ENCODE assay signal across 8 mouse cellular contexts in genomic region chr5:66150106-66150705, GRCm38 (mm10). TPM values are rescaled to one million over a fixed set of nuclear protein-coding genes. Genes with fewer than 3 reads are reported as not detected.
A peak's percentile ranks its signal among the peaks of the same experiment; 100 is the strongest.
DNase-seq lines count a peak whose midpoint lies in the region; ATAC-seq and TF ChIP-seq lines count a peak whose summit lies in the region.

No protein-coding gene starts in this region.

- peak overlapping the region; percentile 77 for H3K4me3 ChIP-seq in spleen, adult 2 months (ENCODE audit: extremely low read depth, insufficient read depth, insufficient read length)
- H3K4me3 ChIP-seq in limb, embryonic 14.5 days (replicated peaks; ENCODE audit: low read length), result peak overlapping the region; percentile 51
- H3K4me3 ChIP-seq in stomach, postnatal 0 days (ENCODE audit: low read depth, low read length), result peak overlapping the region; percentile 61

- H3K4me1 ChIP-seq in spleen, adult 2 months (ENCODE audit: control insufficient read depth, insufficient read depth, insufficient read length), result peaks cover 13% of the 10 kb centered on the region
- peaks cover 4% of the 10 kb centered on the region for H3K4me1 ChIP-seq in limb, embryonic 14.5 days (ENCODE audit: control insufficient read depth, insufficient read depth, low read length)
- no peaks in the 10 kb centered on the region for H3K4me1 ChIP-seq in stomach, postnatal 0 days (replicated peaks; ENCODE audit: control insufficient read depth, insufficient read depth)

- TF ChIP-seq CTCF in spleen, adult 2 months (IDR thresholded peaks at IDR 0.05; ENCODE audit: extremely low read depth, insufficient read depth, insufficient read length, insufficient replicate concordance), result no peak
- no peak for TF ChIP-seq CTCF in stomach, postnatal 0 days (IDR thresholded peaks at IDR 0.05; ENCODE audit: low read depth)

- peaks cover 7% of the 10 kb centered on the region for H3K27me3 ChIP-seq in spleen, adult 2 months (ENCODE audit: control insufficient read depth, insufficient read depth, low read length)
- peaks cover 15% of the 10 kb centered on the region for H3K27me3 ChIP-seq in limb, embryonic 14.5 days (ENCODE audit: control insufficient read depth, insufficient read depth, low read length)
- no peaks in the 10 kb centered on the region for H3K27me3 ChIP-seq in stomach, postnatal 0 days (ENCODE audit: control insufficient read depth, insufficient read depth, low read length)

- 2% methylated on average over 18 of the region's 18 CpGs for WGBS in spleen, adult 2 months
- WGBS in limb, embryonic 14.5 days, result 2% methylated on average over 18 of the region's 18 CpGs
- under 1% methylated on average over 18 of the region's 18 CpGs for WGBS in stomach, postnatal 0 days

- no peak for DNase-seq in frontal cortex, postnatal 10 days (ENCODE audit: low spot score in 2 of 2)
- no peak for DNase-seq in spleen, adult 2 months (ENCODE audit: low read depth in 1 of 2, low spot score in 2 of 2)
- no peak for DNase-seq in spleen, postnatal 4 days (ENCODE audit: low spot score in 2 of 2)
- DNase-seq in limb, embryonic 14.5 days (ENCODE audit: low spot score), result no peak
- DNase-seq in stomach, postnatal 0 days (ENCODE audit: low spot score), result no peak
- no peak for DNase-seq in spleen, postnatal 14 days (ENCODE audit: low spot score in 2 of 2)
- DNase-seq in urinary bladder, postnatal 36 days (ENCODE audit: low spot score in 2 of 2), result no peak

- peak overlapping the region; percentile 90 for H3K4me2 ChIP-seq in limb, embryonic 14.5 days (replicated peaks; ENCODE audit: low read depth, low read length, severe bottlenecking)
- H3K4me2 ChIP-seq in stomach, postnatal 0 days (replicated peaks; ENCODE audit: low read depth), result peak overlapping the region; percentile 70

- peak; percentile 20; the same call in 1 of the 2 replicates for ATAC-seq in frontal cortex, adult (ENCODE audit: low TSS enrichment)
- ATAC-seq in limb, embryonic 14.5 days (ENCODE audit: low FRiP score, low read depth), result no peak
- ATAC-seq in stomach, postnatal 0 days (ENCODE audit: low FRiP score, low TSS enrichment), result no peak

- no peak for TF ChIP-seq EP300 in stomach, postnatal 0 days (optimal IDR thresholded peaks at IDR 0.05)

- no peaks in the 10 kb centered on the region for H3K9me3 ChIP-seq in limb, embryonic 14.5 days (ENCODE audit: control insufficient read depth, low read length)
- H3K9me3 ChIP-seq in stomach, postnatal 0 days (ENCODE audit: control insufficient read depth, low read length), result no peaks in the 10 kb centered on the region

- H3K36me3 ChIP-seq in spleen, adult 2 months (ENCODE audit: control insufficient read depth, insufficient read depth, low read length), result no peaks in the 10 kb centered on the region
- H3K36me3 ChIP-seq in limb, embryonic 14.5 days (ENCODE audit: control insufficient read depth, insufficient read depth, low read length), result no peaks in the 10 kb centered on the region
- no peaks in the 10 kb centered on the region for H3K36me3 ChIP-seq in stomach, postnatal 0 days (ENCODE audit: control insufficient read depth, insufficient read depth, low read length)

- peak overlapping the region; percentile 48 for H3K9ac ChIP-seq in limb, embryonic 14.5 days (ENCODE audit: low read depth, low read length, severe bottlenecking)
- H3K9ac ChIP-seq in stomach, postnatal 0 days (ENCODE audit: low read length), result peak overlapping the region; percentile 79

- H3K27ac ChIP-seq in spleen, adult 2 months (ENCODE audit: insufficient read depth, low read length), result no peak overlapping the region; the same call in 1 of the 2 replicates
- peak overlapping the region; percentile 33; the same call in 1 of the 2 replicates for H3K27ac ChIP-seq in limb, embryonic 14.5 days (replicated peaks; ENCODE audit: low read depth, low read length)
- peak overlapping the region; percentile 99 for H3K27ac ChIP-seq in stomach, postnatal 0 days (replicated peaks)

- TF ChIP-seq POLR2A in spleen, adult 2 months (IDR thresholded peaks at IDR 0.05; ENCODE audit: low read depth, low read length), result no peak
- TF ChIP-seq POLR2A in limb, embryonic 14.5 days (IDR thresholded peaks at IDR 0.05; ENCODE audit: borderline replicate concordance, extremely low read depth, insufficient read depth, insufficient read length), result no peak

RNA-seq across cellular contexts. Expression of gene Rbm47, which starts 22.7 kb away (rescaled TPM):
- 10.5 and 15.7 TPM in 2 replicates for polyA plus RNA-seq in spleen, adult 2 months (2012; rRNA removed)
- polyA plus RNA-seq in limb, embryonic 14.5 days (2012; rRNA removed), result 2.5 and 2.6 TPM in 2 replicates
- 5.2 and 6.2 TPM in 2 replicates for polyA plus RNA-seq in limb, embryonic 14.5 days (2014; fragmentation: Nextera tagmentation; extraction: Ambion mirVana)
- 70.7 and 73.2 TPM in 2 replicates for polyA plus RNA-seq in stomach, postnatal 0 days (2015; fragmentation: Nextera tagmentation; extraction: Ambion mirVana)
